Mouse (Mus musculus): Measurements from ENCODE around the gene Fam221b.

The Fam221b gene

DNA sequence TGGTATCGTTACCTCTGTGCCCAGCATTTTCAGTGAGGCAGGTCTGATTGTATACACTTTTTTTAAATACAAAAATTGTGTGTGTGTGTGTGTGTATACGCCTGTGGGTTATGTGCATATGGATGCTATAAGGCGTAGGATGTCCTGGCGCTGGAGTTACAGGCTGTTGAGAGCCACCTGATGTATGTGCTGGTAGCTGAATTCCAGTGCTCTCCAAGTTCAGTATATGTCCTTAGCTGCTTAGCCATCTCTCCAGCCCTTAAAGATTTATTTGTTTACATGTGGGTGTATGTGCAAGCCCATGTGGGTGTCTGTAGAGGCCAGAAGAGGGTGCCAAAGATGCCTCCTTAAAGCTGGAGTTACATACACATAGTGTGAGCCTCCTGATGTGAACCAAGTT lies 11.8 kb downstream of the Fam221b start:
- DNase-seq (ENCODE audit: low spot score in 2 of 2): no peak

DNA sequence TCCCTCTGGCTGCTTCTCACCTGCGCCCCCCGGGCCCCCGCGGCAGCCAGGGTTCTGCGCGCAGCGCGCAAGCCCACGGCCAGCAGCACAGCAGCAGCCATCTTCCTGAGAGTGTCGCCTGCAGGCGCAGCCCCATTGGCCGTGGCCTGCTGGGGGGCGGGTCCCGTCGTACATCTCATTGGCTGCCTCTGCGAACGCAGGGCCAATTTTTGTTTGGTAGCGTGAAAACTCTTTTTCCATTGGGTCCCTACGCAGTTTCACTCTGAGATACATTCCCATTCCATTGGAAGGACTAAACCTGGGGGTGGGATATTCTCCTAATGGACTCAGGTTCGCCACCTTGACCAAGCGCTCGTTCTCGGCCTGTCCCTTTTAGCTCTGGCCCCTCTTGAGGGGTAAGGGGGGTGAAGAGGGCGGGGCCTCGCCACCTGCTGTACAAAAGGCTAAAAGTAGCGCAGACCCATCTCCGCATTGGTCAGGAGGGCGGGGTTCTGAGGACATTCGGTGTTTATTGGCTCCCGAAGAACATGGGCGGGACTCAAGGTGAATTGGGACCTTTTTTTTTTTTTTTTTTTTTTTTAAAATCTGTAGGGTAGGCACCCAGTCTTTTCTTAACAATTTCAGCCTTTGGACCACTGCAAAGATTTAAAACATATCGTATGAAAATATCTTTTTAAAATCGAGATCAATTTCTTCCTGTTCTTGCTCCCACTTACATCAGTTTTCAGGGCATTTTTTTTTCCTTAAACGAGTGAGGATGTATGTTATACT lies 12.4 kb downstream of the Fam221b start, which contains the start of gene Hint2:
Gene Hint2 (minus strand): TSS at position 128 of the 771 bp plus-strand sequence.
- peak; percentile 89 to 92 for DNase-seq (ENCODE audit: low spot score in 2 of 2)

DNA sequence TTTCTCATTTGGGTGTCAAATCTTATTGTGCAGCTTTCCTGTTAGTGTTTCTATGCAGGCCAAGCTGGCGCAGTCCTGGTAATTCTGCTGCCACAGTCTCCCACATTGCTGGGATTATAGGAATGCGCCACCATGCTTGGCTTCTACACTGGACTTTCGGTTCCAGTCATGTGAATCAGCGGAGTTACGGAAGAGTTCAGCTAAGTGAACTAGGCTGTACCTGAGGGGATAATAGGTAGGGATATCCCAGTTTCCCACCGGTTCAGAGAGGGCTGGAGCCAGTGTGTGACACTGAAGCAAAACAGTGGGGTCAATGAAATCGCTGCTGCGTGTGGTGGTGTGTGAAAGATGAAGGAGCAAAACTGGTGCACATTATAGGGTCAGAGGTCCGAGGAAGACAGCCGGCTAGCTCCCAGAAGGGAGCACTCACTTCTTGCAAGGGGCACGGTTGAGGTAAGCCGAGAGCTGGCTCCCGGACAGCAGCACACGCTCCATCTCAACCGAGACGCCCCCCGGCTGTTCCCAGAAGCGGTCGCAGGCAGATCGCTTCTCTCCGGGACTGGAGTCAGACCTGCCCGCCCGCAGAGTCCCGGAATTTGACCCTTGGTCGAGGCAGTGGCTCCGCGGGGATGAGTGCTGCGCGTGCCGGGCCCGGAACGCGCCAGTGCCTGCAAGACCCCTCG lies 13.1 kb downstream of the Fam221b start:
- no peak for DNase-seq (ENCODE audit: low spot score in 2 of 2)

DNA sequence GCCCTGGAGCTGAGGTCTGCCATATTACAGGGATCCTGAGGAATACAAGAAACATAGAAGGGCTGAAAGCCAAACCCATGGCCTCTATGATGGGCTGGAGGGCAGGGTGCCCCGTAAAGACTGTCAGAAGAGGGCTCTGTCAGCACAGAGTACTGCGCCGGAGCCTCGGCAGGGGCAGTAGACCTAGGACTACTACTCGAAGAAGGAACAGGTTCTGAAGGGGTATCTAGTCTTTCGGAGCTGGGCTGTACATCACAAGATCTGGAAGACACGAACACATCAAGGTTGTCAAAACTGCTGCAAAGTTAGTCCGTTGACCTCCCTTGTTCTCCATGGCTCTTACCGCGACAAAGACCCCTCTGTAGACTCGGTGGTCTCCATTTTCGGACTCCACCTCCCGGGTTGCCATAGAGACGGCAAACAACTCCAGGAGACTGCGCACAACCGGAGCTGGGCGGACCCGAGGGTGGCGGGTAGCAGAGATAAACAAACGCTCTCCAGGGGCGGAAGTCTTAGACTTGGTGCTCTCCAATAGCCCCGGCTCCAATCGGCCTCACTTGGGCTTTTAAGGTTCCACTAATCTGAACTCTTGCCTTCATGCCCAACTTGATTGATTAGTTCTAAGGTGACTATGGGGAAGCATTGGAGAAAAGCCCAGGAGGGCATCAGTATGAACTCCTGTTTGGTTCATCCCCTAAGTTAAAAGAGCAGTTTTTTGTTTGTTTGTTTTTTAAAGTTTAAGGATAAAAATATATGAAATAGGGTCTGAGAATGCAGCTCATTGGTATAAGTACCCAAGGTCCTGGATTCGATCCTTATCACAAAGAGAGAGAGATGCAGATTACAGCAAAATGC lies 15.6 kb downstream of the Fam221b start, which contains the start of gene Spag8:
Gene Spag8 (minus strand): TSS at position 434 of the 855 bp plus-strand sequence.
- no peak for DNase-seq (ENCODE audit: low spot score in 2 of 2)

DNA sequence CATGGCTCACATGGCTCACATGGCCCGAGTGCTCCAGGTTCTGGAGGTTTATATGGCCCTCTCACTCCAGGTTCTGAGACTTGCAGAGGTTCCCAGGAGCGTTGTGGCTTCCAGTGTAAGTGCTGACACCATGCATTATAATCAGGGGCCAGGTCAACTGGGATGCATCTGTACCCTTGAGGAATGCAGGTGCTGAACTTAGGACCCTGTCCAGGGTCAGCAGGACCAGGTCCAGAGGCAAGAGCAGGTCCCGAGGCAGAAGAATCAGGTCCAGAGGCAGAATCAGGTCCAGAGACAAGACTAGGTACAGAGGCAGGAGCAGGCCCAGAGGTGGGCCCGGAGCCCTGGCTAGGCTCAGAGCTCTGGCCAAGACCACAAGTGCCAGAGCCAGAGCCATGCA lies 16.2 kb downstream of the Fam221b start:
- DNase-seq (ENCODE audit: low spot score in 2 of 2): no peak

DNA sequence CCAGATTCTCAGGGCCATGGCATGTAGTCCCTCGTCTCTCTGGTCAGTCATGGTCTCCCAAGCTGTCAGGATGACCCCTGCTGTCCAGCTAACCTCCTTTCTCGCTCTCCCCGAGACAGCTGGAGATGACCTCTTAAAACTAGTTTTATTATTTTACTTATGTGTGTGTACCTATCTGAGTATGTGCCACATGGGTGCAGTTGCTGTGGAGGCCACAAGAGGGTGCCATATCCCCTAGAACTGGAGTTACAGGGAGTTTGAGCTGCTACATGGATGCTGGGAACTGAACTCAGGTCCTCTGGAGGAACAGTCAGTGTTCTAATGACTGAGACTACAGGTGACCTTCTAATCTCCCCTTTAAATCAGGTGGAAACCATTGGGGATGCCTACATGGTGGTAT lies 19.2 kb downstream of the Fam221b start:
- no peak for DNase-seq (ENCODE audit: low spot score in 2 of 2)

DNA sequence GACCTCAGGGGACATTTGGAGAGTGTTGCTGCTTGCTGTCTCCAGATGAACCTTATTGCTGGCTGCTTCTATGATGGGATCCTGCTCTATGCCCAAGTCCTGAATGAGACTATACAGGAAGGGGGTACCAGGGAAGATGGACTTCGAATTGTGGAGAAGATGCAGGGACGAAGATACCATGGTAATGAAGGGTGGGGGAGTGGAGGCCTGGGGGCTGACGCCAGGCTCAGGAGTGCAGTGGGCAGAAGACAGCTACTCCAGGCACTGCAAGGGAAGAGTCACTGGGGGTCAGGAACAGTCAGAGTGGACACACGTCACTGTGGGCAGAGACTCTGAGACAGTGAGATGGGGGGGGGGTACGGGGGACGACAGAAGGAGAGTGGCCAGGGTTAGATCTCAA lies 28.5 kb downstream of the Fam221b start:
- no peak for DNase-seq (ENCODE audit: low spot score in 2 of 2)

DNA sequence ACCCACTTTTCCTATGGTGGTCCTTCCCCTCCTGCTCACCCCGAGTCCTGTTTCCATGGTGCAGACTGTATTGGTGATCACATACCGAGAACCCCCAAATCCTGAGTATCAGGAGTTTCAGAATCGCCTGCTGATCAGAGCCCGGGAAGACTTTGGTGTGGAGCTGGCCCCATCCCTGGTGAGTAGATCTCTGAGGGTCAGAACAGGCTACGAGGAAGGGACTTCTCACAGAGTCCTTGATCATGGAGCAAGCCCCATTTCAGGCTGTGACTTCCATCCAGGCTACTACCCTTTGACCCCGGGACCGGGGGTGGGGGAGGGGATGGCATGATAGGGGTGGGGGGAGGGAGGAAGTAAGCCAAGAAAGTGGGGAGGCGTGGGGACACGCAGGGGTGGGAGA lies 28.9 kb downstream of the Fam221b start:
- DNase-seq (ENCODE audit: low spot score in 2 of 2): no peak

DNA sequence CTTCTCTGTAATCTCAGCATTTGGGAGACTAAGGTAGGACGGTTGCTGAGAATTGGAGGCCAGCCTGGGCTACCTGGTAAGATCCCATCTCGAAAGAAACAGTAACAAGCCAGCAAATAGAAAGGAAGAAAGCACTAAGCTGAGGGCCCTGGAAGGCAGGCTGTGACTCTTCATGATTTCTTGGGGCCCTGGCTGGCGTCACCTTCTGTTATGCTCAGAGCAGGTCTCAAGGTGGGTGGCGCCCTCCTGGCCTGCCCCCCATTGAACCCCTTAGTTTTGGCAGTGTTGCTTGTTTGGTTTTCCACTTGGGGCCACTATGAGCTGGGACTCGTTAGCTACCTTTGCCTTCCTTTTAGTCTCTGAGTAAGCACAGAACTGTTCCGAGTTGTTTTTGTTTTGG lies 32.2 kb downstream of the Fam221b start:
- no peak for DNase-seq (ENCODE audit: low spot score in 2 of 2)

DNA sequence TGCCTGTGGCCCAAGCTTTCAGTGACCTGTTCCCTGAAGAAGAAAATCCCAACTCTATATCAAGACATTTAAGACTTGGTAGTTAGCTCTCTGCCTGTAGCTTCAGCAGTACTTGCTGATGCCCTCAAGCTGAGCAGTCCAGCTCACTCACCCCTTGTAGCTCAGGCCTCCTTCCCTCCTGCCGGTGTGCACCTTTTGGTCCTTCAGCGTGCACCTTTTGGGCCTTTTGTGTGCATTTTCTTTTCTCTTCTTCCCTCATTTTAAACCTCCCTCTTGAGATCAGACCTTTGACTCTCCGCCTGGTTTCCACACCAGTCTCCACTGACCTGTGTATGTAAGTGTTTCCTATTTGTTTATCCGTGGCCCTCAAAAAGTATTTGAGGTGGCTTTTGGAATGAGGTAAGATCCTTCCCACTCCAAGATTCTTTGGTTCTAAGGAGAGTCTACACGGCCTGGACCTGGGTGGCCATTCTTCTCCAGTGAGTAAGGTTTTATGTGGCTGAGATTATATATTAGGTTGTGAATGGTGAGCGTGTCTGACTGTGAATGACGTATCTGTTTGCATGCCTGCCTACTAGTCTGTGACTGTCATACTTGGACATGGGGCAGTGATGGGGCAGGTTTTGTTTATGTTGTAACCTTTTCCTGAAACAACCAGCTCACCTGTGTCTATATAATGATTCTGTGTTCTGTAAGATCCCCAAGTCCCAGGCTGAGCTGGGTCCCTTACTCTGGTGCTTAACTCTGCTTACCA lies 34.1 kb downstream of the Fam221b start:
- no peak for DNase-seq (ENCODE audit: low spot score in 2 of 2)

DNA sequence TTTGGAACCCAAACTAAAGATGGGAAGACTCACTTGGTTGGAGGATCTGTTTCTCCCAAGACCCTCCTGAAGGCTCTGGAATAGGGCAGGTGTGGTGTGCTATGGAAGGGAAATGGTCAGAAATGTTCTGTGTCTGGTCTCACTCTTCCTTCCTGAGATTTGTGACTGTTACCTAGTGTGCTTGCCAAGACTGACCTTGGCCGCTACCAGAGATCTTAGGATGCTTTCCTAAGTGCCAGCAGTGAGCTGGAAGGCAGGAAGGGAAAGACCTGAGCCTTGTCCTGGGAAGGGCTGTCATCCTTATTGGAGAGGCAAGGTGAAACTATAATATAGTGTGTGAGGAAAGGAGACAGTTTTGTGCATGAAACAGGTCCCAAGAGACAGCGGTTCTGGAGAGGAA lies 35.2 kb downstream of the Fam221b start:
- DNase-seq (ENCODE audit: low spot score in 2 of 2): no peak

DNA sequence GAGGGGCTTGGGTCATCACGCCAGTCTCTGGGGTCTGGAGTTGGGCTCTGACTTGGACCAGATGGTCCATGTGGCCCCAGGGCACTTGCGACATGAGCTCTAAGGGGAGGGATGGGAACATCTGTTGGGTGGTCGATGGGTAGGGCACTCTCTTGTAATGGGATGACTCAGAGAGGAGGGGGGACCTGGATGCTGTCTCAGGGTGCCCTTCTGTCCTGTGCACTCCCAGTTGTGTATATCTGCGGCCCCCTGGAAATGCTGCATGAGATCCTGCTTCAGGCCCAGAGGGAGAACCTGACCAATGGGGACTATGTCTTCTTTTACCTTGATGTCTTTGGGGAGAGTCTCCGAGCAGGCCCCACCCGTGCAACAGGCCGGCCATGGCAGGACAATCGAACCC lies 35.6 kb downstream of the Fam221b start:
- DNase-seq (ENCODE audit: low spot score in 2 of 2): no peak

DNA sequence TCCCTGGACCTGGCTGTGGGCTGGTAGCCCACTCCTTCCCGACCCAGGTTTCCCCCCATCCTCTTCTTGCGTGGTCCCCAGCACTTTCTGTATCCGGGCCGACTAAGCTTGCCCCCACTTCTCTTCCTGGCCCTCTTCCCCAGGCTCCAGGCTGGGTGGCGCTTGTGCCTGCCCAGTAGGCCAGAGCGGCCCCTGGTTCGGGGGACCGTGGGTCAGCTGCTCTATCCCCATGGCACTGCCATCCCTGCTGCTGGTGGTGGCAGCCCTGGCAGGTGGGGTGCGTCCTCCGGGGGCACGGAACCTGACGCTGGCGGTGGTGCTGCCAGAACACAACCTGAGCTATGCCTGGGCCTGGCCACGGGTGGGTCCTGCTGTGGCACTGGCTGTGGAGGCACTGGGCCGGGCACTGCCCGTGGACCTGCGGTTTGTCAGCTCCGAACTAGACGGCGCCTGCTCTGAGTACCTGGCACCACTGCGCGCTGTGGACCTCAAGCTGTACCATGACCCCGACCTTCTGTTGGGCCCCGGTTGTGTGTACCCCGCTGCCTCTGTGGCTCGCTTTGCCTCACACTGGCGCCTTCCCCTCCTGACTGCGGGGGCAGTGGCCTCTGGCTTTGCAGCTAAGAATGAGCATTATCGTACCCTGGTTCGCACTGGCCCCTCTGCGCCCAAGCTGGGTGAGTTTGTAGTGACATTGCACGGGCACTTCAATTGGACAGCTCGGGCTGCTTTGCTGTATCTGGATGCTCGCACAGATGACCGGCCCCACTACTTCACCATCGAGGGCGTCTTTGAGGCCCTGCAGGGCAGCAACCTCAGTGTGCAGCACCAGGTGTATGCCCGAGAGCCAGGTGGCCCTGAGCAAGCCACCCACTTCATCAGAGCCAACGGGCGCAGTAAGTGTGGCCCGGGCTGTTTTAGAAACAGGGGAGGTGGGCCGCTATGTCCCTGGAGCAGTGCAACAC lies 36.7 kb downstream of the Fam221b start:
- DNase-seq (ENCODE audit: low spot score in 2 of 2): no peak

DNA sequence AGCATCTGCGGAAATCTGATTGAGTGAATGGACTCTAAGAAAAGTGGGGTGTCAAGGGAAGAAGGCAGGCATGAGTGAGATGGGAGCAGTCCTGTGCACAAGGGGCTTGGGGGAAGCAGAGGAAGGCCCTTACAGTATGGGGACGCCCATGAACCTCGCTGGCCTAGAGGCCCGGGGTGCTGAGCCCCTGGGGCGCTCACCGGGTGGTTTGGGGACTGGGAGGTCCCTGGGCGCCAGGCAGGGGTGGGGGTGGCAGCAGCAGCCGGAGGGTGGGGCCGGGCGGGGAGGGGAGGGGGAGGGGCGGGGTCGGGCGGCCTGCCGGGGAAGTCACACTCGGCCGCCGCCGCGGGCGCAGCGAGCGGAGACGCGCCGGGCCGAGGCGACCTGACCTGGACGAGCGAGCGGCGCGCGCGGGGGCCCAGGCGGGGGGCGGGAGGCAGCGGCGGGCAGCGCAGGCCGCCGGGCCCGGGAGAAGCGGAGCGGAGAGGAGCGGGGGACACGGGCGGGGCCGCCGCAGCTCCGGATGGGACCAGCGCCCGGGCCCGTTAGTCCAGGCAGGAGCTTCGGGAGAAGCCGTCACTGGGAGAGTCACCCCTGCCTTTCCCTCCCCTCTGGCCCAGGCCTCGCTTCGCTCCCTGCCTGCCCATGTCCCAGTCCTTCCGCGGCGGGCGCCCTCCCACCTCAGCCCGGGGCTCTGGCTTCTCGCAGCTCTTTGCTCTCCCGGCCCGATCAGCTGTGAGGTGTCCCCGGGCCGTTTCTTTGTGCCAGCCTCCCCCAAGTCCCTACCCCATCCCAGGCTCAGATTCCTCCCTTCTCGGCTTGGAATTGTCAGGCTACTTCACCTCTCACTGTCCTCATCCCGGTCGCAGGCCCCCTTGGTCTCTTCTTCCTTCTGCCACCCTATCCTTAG lies 37.6 kb downstream of the Fam221b start, which contains the start of gene Npr2:
Gene Npr2 (plus strand): TSS at position 890 of the 910 bp plus-strand sequence.
- DNase-seq (ENCODE audit: low spot score in 2 of 2): peak in 1 of 2 experiments; percentile 34

DNA sequence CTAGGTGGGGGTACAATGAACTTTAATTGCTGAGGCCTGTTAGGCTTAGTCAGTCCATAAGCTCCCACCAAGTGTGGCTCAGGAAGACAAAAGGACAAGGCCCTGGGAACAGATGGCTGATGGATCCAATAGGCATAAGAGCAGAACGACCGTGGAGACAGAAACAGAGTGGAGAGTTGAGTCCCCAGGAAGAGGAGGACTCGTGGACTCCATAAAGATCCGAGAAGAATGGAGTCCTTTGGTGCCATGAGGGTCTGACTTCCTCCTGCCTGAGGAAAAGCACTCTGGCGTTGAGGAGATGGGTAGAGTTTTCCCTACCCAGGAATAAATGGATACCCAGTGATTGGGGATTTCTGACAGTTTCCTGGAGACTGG lies 38.3 kb downstream of the Fam221b start:
- no peak for DNase-seq (ENCODE audit: low spot score in 2 of 2)

DNA sequence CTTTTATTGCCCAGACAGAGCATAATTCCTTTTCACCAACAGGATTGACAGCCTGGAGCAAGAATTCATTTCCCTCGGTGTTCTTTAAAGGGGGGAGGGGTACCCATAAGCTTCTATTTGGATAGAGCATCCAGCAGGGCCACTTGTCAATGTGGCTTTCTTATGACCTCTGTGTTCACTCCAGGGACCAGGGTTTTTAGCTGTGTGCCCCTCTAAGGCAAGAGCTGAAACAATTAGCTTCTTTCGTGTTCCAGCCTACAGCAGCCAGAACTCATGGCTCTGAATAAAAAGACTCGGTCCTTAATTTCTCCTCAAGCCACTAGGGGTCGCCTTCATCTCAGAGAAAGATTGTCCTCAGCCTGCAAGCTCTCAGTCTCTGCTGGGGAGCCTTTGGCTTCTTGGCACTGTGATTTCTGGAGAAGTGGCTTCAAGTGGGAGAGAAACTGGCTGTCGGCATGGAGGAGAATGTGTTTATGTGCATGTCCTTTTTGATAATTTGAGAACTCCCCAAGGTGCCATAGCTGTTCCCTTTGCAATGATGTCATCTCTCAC lies 38.8 kb downstream of the Fam221b start:
- peak; percentile 74 to 81 for DNase-seq (ENCODE audit: low spot score in 2 of 2)

DNA sequence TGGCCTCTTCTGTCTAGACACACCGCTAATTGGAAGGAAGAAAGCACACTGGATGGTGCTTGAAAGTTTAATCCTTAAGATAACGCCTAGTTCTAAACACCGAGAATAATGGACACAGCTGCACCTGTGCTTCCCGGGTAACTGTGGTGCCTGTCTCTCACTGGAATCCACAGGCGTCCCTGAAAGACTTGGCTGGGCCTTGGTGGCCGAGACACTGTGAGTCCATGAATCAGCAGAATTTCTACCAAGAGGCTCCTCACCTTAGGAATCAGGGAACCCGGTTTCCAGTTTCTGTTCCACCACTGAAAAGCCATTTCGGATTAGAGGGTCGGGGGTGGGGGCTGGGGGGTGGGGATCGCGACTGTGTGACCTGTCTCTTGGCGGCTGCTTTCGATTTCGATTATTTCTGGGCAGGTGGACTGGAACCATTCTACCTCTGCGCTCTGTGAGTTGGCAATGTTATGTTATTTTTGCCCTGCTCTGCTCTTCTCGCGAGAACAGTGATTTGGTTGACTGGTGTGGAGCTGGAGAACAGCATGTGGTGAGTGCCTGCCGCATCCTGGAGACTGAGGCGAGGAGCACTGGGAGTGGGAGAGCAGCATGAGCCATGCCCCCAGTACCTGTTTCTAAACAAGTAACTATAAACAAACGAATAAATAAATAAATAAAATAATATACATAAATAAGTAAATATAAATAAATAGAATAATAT lies 39.7 kb downstream of the Fam221b start:
- no peak for DNase-seq (ENCODE audit: low spot score in 2 of 2)

DNA sequence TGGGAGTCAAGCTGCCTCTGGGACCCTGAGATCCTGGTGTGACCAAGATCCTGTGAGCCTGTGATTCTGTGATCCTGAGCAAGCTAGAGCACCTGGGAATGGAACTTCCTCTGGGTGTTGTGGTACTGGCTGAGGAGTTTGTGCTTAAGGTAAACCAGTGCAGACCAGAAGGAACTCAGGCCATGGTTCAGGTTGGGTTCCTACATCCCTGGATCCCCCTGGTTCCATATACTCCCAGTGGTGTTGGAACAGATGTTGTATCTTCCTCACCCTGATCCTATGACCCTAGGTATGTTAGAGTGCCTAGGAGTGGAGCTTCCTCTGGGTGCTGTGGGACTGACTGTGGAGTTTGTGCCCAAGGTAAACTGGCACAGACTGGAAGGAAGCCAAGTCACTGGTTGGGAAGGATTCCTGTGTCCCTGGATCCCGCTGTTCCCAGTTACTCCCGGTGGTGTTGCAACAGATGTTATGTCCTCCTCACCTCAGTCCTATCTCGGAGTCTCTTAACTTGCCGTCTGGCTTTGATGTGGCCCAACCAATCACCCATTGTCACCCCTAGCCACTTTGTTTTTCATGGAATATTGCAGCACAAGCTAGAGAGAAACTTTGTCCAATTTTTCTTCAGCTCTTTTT lies 48.7 kb downstream of the Fam221b start:
- no peak for DNase-seq (ENCODE audit: low spot score in 2 of 2)
